Mouse (Mus musculus) neural tube, embryonic 11.5 days (tissue): ENCODE results near the gene Wdr62. TPM values are rescaled to one million over a fixed set of nuclear protein-coding genes. Genes with fewer than 3 reads are reported as not detected.

Experiments used
- ATAC-seq: fragments of 200-750 bp; cut with Nextera tagmentation; 2 replicates; pipeline ENCODE4 v1.8.0; 2017; ENCODE audit warnings: moderate number of reproducible peaks, mild to moderate bottlenecking, moderate TSS enrichment, moderate library complexity; ENCODE audit not compliant: insufficient read depth, low FRiP score, low TSS enrichment
- DNase-seq: peaks from one replicate; pipeline ENCODE4 v3.0.0-alpha.2; 2015; ENCODE audit warnings: low spot score
- H3K27ac ChIP-seq: fragments of 300-500 bp; sonication (generic); 2 replicates; pipeline ENCODE4 v1.5.1; 2014; ENCODE audit warnings: low read depth, mild to moderate bottlenecking, low read length
- H3K27me3 ChIP-seq: fragments of 300-500 bp; sonication (generic); 2 replicates; pipeline ENCODE4 v1.6.1; 2014; ENCODE audit warnings: mild to moderate bottlenecking, low read length, mixed read lengths; ENCODE audit not compliant: control insufficient read depth, insufficient read depth
- H3K36me3 ChIP-seq: fragments of 300-500 bp; sonication (generic); 2 replicates; pipeline ENCODE4 v1.6.1; 2014; ENCODE audit warnings: mild to moderate bottlenecking, low read length, moderate library complexity, mixed read lengths; ENCODE audit not compliant: control insufficient read depth, insufficient read depth
- H3K4me1 ChIP-seq: fragments of 300-500 bp; sonication (generic); 2 replicates; pipeline ENCODE4 v1.6.1; 2014; ENCODE audit warnings: low read length, mixed read lengths; ENCODE audit not compliant: control insufficient read depth, insufficient read depth
- H3K4me2 ChIP-seq: fragments of 300-500 bp; sonication (generic); 2 replicates; pipeline ENCODE4 v1.6.1; 2014; ENCODE audit warnings: low read depth, mild to moderate bottlenecking, moderate library complexity
- H3K4me3 ChIP-seq: fragments of 300-500 bp; sonication (generic); 2 replicates; pipeline ENCODE4 v1.5.1; 2014; ENCODE audit warnings: low read depth, low read length
- H3K9ac ChIP-seq: fragments of 300-500 bp; sonication (generic); 2 replicates; pipeline ENCODE4 v1.6.1; 2014; ENCODE audit warnings: mild to moderate bottlenecking, low read length
- H3K9me3 ChIP-seq: fragments of 300-500 bp; sonication (generic); 2 replicates; pipeline ENCODE4 v1.6.1; 2016; ENCODE audit warnings: low read length; ENCODE audit not compliant: control insufficient read depth
- WGBS: fragments of 180-500 bp; shearing (Covaris S2); extraction: QIAGEN DNeasy Blood & Tissue Kit; methylation state at CpG from one replicate; pipeline ENCODE4 v1.1.7; 2014; 5-methylcytosine and 5-hydroxymethylcytosine counted together
- polyA plus RNA-seq: library from polyadenylated mRNA; unstranded; fragments of >200 nt; fragmentation: Nextera tagmentation; extraction: Ambion mirVana; gene quantifications from 2 replicates; pipeline ENCODE4 v1.2.1, GENCODE M21; 2014

Gene Wdr62
- polyA plus RNA-seq, 1 experiment from 2014 or later = 12.5 TPM

DNA sequence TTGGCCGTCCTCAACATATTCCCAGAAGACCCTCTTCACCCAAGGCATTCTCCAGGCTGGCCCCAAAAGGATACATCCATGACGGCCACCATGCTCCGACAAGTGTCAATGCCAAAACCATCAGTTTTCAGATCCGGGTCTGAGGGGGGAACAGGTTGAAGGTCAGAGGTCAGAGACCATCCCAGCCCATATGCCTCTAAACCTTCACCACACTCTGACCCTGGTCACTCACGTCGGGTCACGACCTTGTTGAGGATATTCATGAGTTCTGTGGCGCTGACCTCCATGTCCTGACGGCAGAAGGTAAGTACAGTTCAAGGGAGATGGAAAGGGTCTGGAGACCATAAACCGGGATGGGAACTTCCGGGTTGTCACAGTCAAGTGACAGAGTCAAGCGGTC lies 88.1 kb downstream of the Wdr62 start:
- Histone ChIP-seq H3K36me3 (0 out of 2 replicates have a peak, but pooled peaks cover 7% of the 10 kb centered on the region), H3K9me3 (no peaks in the 10 kb centered on the region), H3K9ac (no peak overlapping the region), H3K4me1 (peaks cover 7% of the 10 kb centered on the region), H3K4me2 (no peak overlapping the region), H3K4me3 (no peak overlapping the region), H3K27ac (no peak overlapping the region), H3K27me3 (no peaks in the 10 kb centered on the region)
- ATAC-seq (no peak), DNase-seq (no peak)
- 90% methylated on average over 12 of the region's 12 CpGs for WGBS

Other genes starting within 250 kb of the Wdr62 start
- 5.3 and 5.7 TPM in 2 replicates for gene Zfp14, start 229.0 kb downstream of the Wdr62 start, polyA plus RNA-seq
- 8.3 and 9.9 TPM in 2 replicates for gene Zfp82, start 207.5 kb downstream of the Wdr62 start, polyA plus RNA-seq
- 0.80 and 1.7 TPM in 2 replicates for gene Gm26920, start 190.0 kb downstream of the Wdr62 start, polyA plus RNA-seq
- gene Zfp566, start 189.9 kb downstream of the Wdr62 start, polyA plus RNA-seq = 15.3 and 16.4 TPM in 2 replicates
- 136 and 140 TPM in 2 replicates for gene Zfp260, start 185.6 kb downstream of the Wdr62 start, polyA plus RNA-seq
- gene Zfp382, start 158.5 kb downstream of the Wdr62 start, polyA plus RNA-seq = 7.4 and 10.5 TPM in 2 replicates
- 14.3 and 15.1 TPM in 2 replicates for gene Zfp146, start 110.7 kb downstream of the Wdr62 start, polyA plus RNA-seq
- 4.5 and 5.7 TPM in 2 replicates for gene Cox7a1, start 96.3 kb downstream of the Wdr62 start, polyA plus RNA-seq
- gene Capns1, start 81.6 kb downstream of the Wdr62 start, polyA plus RNA-seq = 45.8 and 51.8 TPM in 2 replicates
- gene Polr2i, start 48.5 kb downstream of the Wdr62 start, polyA plus RNA-seq = 179 and 195 TPM in 2 replicates
- gene Tbcb, start 48.1 kb downstream of the Wdr62 start, polyA plus RNA-seq = 268 and 302 TPM in 2 replicates
- gene Ovol3, start 44.7 kb downstream of the Wdr62 start, polyA plus RNA-seq = not detected in 2 replicates
- gene Thap8, start 325 bp downstream of the Wdr62 start, polyA plus RNA-seq = 0.18 and 0.36 TPM in 2 replicates
- gene Clip3, start 11.3 kb upstream of the Wdr62 start, polyA plus RNA-seq = 100 and 102 TPM in 2 replicates
- gene Alkbh6, start 28.3 kb upstream of the Wdr62 start, polyA plus RNA-seq = 87.4 and 94.0 TPM in 2 replicates
- 16.6 and 18.1 TPM in 2 replicates for gene Syne4, start 34.4 kb upstream of the Wdr62 start, polyA plus RNA-seq
- not detected in 2 replicates for gene E130208F15Rik, start 41.3 kb upstream of the Wdr62 start, polyA plus RNA-seq
- 23.1 and 26.5 TPM in 2 replicates for gene Sdhaf1, start 43.5 kb upstream of the Wdr62 start, polyA plus RNA-seq
- 6.3 TPM in 2 replicates for gene Lrfn3, start 82.4 kb upstream of the Wdr62 start, polyA plus RNA-seq
- 17.8 and 17.9 TPM in 2 replicates for gene Tyrobp, start 133.3 kb upstream of the Wdr62 start, polyA plus RNA-seq
- not detected in 2 replicates for gene Hcst, start 139.4 kb upstream of the Wdr62 start, polyA plus RNA-seq
- gene Nfkbid, start 141.3 kb upstream of the Wdr62 start, polyA plus RNA-seq = 0.84 and 0.99 TPM in 2 replicates
- gene Aplp1, start 165.1 kb upstream of the Wdr62 start, polyA plus RNA-seq = 150 and 165 TPM in 2 replicates
- gene Kirrel2, start 177.3 kb upstream of the Wdr62 start, polyA plus RNA-seq = 19.0 and 19.6 TPM in 2 replicates
- 1.8 and 3.4 TPM in 2 replicates for gene Nphs1, start 177.9 kb upstream of the Wdr62 start, polyA plus RNA-seq
- not detected in 2 replicates for gene Prodh2, start 213.2 kb upstream of the Wdr62 start, polyA plus RNA-seq